Mouse (Mus musculus): Measurements from ENCODE around the gene Nrxn1.

GRCm38 (mm10) chr17:90453280-90453679 is 639.6 kb downstream of the Nrxn1 start:
- TF ChIP-seq POLR2A (IDR thresholded peaks at IDR 0.05; ENCODE audit: low read depth, low read length) (no peak), CTCF (conservative IDR thresholded peaks at IDR 0.05; ENCODE audit: insufficient read depth, insufficient read length, low read depth, low read length) (no peak)

Measured in kidney, adult 2 months (tissue).